Mouse (Mus musculus): ENCODE results near the gene Ccdc159.
A peak's percentile ranks its signal among the peaks of the same experiment; 100 is the strongest.

The Ccdc159 gene

GRCm38 (mm10) chr9:21935466-21936131, 8.3 kb downstream of the Ccdc159 start:
- no peak for DNase-seq

GRCm38 (mm10) chr9:21936692-21937570, 9.7 kb downstream of the Ccdc159 start, which contains the start of gene Plppr2:
Gene Plppr2 (plus strand): TSS chr9:21937033.
- peak; percentile 98 for DNase-seq

- DNase-seq: no peak
Measured at GRCm38 (mm10) chr9:21937711-21938175, 10.5 kb downstream of the Ccdc159 start.

- no peak for DNase-seq
Measured at GRCm38 (mm10) chr9:21938234-21938855, 11.1 kb downstream of the Ccdc159 start.

GRCm38 (mm10) chr9:21943046-21943445, 15.8 kb downstream of the Ccdc159 start:
- DNase-seq: no peak

- no peak for DNase-seq
Measured at GRCm38 (mm10) chr9:21943638-21944037, 16.4 kb downstream of the Ccdc159 start.

- no peak for DNase-seq
Measured at GRCm38 (mm10) chr9:21944267-21944666, 17.0 kb downstream of the Ccdc159 start.

GRCm38 (mm10) chr9:21947540-21948130, 20.4 kb downstream of the Ccdc159 start:
- no peak for DNase-seq

GRCm38 (mm10) chr9:21948146-21948545, 20.9 kb downstream of the Ccdc159 start:
- DNase-seq: no peak

- DNase-seq: no peak
Measured at GRCm38 (mm10) chr9:21948790-21949189, 21.5 kb downstream of the Ccdc159 start.

GRCm38 (mm10) chr9:21950322-21950721, 23.1 kb downstream of the Ccdc159 start:
- DNase-seq: peak; percentile 65

GRCm38 (mm10) chr9:21951977-21952376, 24.7 kb downstream of the Ccdc159 start:
- DNase-seq: no peak

- no peak for DNase-seq
Measured at GRCm38 (mm10) chr9:21953600-21953999, 26.3 kb downstream of the Ccdc159 start.

GRCm38 (mm10) chr9:21954635-21955034, 27.4 kb downstream of the Ccdc159 start:
- DNase-seq: no peak

GRCm38 (mm10) chr9:21955225-21955569, 27.9 kb downstream of the Ccdc159 start:
- DNase-seq: no peak

GRCm38 (mm10) chr9:21955570-21956281, 28.5 kb downstream of the Ccdc159 start, which contains the start of gene Swsap1:
Gene Swsap1 (plus strand): TSS chr9:21955755.
- DNase-seq: peak; percentile 99

GRCm38 (mm10) chr9:21958372-21958771, 31.1 kb downstream of the Ccdc159 start:
- no peak for DNase-seq

- no peak for DNase-seq
Measured at GRCm38 (mm10) chr9:21959244-21959643, 32.0 kb downstream of the Ccdc159 start.

GRCm38 (mm10) chr9:21960135-21960534, 32.9 kb downstream of the Ccdc159 start:
- peak; percentile 56 for DNase-seq

GRCm38 (mm10) chr9:21960558-21961208, 33.4 kb downstream of the Ccdc159 start:
- DNase-seq: peak; percentile 70

- peak; percentile 19 for DNase-seq
Measured at GRCm38 (mm10) chr9:21961366-21961980, 34.2 kb downstream of the Ccdc159 start.
